Mouse (Mus musculus) liver, embryonic 16.5 days (tissue): ENCODE measurements around the gene Slc7a3. TPM values are rescaled to one million over a fixed set of nuclear protein-coding genes. Genes with fewer than 3 reads are reported as not detected.

Source experiments
- ATAC-seq: fragments of 200-750 bp; cut with Nextera tagmentation; 2 replicates; pipeline ENCODE4 v1.8.0; 2017; ENCODE audit warnings: low read depth, mild to moderate bottlenecking, moderate number of reproducible peaks, moderate library complexity
- H3K27ac ChIP-seq: fragments of 300-500 bp; sonication (generic); 2 replicates; pipeline ENCODE4 v1.5.1; 2014; ENCODE audit warnings: mild to moderate bottlenecking, low read length
- H3K27me3 ChIP-seq: fragments of 300-500 bp; sonication (generic); 2 replicates; pipeline ENCODE4 v1.6.1; 2014; ENCODE audit warnings: low read depth, low read length, mixed read lengths; ENCODE audit not compliant: control insufficient read depth, insufficient read depth
- H3K36me3 ChIP-seq: fragments of 300-500 bp; sonication (generic); 2 replicates; pipeline ENCODE4 v1.6.1; 2014; ENCODE audit warnings: mild to moderate bottlenecking; ENCODE audit not compliant: control insufficient read depth, insufficient read depth
- H3K4me1 ChIP-seq: fragments of 300-500 bp; sonication (generic); 2 replicates; pipeline ENCODE4 v1.6.1; 2014; ENCODE audit warnings: low read depth, low read length, mixed read lengths; ENCODE audit not compliant: control insufficient read depth
- H3K4me2 ChIP-seq: fragments of 300-500 bp; sonication (generic); 2 replicates; pipeline ENCODE4 v1.6.1; 2014; ENCODE audit warnings: low read depth, low read length, mixed read lengths
- H3K4me3 ChIP-seq: fragments of 300-500 bp; sonication (generic); 2 replicates; pipeline ENCODE4 v1.5.1; 2014; ENCODE audit warnings: low read depth, mild to moderate bottlenecking, low read length
- H3K9ac ChIP-seq: fragments of 300-500 bp; sonication (generic); 2 replicates; pipeline ENCODE4 v1.6.1; 2014; ENCODE audit warnings: low read depth, low read length
- H3K9me3 ChIP-seq: fragments of 300-500 bp; sonication (generic); replicated peaks from 2 replicates; pipeline ENCODE4 v1.6.1; 2016; ENCODE audit warnings: low read length; ENCODE audit not compliant: control insufficient read depth
- WGBS: fragments of 180-500 bp; shearing (Covaris S2); extraction: QIAGEN DNeasy Blood & Tissue Kit; methylation state at CpG from one replicate; pipeline ENCODE4 v1.1.7; 2014; ENCODE audit not compliant: insufficient replicate concordance; 5-methylcytosine and 5-hydroxymethylcytosine counted together
- polyA plus RNA-seq: library from polyadenylated mRNA; unstranded; fragments of >200 nt; fragmentation: Nextera tagmentation; extraction: Ambion mirVana; gene quantifications from 2 replicates; pipeline ENCODE4 v1.2.1, GENCODE M21; 2015

Gene Slc7a3
- polyA plus RNA-seq, 1 experiment from 2014 or later: 0.19 TPM

DNA sequence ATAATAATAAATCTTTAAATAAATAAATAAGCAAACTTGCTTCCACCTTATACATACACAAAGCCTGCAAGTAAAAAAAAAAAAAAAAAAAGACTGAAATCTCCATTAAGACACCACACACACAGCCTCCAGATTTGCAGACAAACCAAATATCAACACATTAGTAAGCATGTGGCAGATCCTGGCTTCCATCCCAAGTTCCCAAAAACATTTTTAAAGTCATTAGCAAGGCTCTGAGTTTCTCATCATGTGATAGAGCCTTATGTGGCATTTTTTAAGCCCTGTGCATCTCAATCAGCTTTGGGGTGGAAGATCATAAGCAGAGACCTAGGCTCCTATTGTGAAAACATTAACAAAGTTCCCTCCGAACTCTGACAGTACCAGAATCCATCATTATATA is 20.6 kb downstream of the Slc7a3 start:
- WGBS: 50% methylated on average over 1 of the region's 1 CpGs
- ATAC-seq: no peak

DNA sequence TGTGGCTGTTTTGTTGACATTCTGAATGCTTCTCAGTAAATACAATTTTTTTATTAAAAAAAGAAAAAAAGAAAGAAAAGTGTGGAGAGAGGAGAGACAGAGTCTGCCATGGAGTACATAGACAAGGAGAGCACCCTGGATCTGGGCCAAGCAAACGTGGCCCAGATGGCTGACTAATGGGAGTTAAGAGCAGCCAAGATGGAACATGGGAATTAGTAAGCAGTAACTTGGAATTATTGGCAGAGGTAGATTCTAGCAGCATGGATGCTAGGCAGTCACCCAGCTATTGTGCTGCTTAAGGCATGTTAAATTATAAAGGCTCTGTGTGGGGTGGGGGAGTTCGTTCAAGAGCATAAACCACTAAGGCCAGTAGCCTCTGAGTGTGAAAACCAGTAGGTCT is 22.3 kb downstream of the Slc7a3 start:
- Histone ChIP-seq H3K9ac (no peak overlapping the region), H3K27me3 (no peaks in the 10 kb centered on the region), H3K9me3 (no peaks in the 10 kb centered on the region), H3K27ac (no peak overlapping the region), H3K4me1 (no peaks in the 10 kb centered on the region), H3K4me3 (no peak overlapping the region), H3K36me3 (no peaks in the 10 kb centered on the region), H3K4me2 (no peak overlapping the region)
- no peak for ATAC-seq
- 42% methylated on average over 2 of the region's 2 CpGs for WGBS

More for the DNA sequence above, 20.6 kb downstream of the Slc7a3 start:
- Histone ChIP-seq H3K36me3 (no peaks in the 10 kb centered on the region), H3K4me1 (no peaks in the 10 kb centered on the region), H3K27ac (no peak overlapping the region), H3K27me3 (no peaks in the 10 kb centered on the region), H3K4me3 (no peak overlapping the region), H3K9me3 (no peaks in the 10 kb centered on the region), H3K4me2 (no peak overlapping the region), H3K9ac (no peak overlapping the region)

DNA sequence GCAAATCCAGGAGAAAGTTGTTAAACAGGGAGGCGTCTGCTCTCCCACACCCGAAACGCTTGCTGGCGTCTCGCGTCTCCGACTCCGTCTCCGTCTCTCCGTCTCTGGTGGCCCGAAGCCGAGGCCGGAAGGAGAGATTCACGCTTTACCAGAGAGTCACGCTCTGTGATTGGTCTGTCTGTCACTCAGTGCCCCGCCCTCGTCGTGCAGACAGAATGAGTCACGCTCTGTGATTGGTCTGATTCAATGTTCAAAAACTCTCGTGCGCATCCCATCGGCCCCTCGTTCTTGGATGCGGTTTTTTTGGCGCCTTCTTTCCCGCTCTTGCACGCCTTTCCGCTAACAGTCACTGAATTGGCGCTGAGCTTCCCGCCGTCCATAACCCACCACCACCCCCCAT is 26.3 kb downstream of the Slc7a3 start, which contains the start of gene Tex11:
Tex11 (minus strand) TSS at position 127 of the 400 bp plus-strand sequence.
- no peaks in the 10 kb centered on the region for H3K4me1 ChIP-seq
- no peaks in the 10 kb centered on the region for H3K36me3 ChIP-seq
- H3K27me3 ChIP-seq: no peaks in the 10 kb centered on the region
- H3K4me3 ChIP-seq: no peak within 1 kb of the TSS
- 73% methylated on average over 31 of the region's 31 CpGs for WGBS
- no peak within 1 kb of the TSS for H3K4me2 ChIP-seq
- no peak for ATAC-seq
- H3K9ac ChIP-seq: no peak within 1 kb of the TSS
- H3K9me3 ChIP-seq: no peaks in the 10 kb centered on the region
- no peak within 1 kb of the TSS for H3K27ac ChIP-seq

Other genes starting within 250 kb of the Slc7a3 start
- not detected in 2 replicates for gene Tex11, start 26.4 kb downstream of the Slc7a3 start, polyA plus RNA-seq
- 18.7 and 19.4 TPM in 2 replicates for gene Snx12, start 136.5 kb upstream of the Slc7a3 start, polyA plus RNA-seq
- 1.2 and 1.7 TPM in 2 replicates for gene Foxo4, start 168.5 kb upstream of the Slc7a3 start, polyA plus RNA-seq
- gene Gm614, start 178.0 kb upstream of the Slc7a3 start, polyA plus RNA-seq: not detected in 2 replicates
- 7.3 and 8.2 TPM in 2 replicates for gene Il2rg, start 182.2 kb upstream of the Slc7a3 start, polyA plus RNA-seq
- not detected in 2 replicates for gene Gm20489, start 183.0 kb upstream of the Slc7a3 start, polyA plus RNA-seq
- 21.6 and 25.5 TPM in 2 replicates for gene Med12, start 188.0 kb upstream of the Slc7a3 start, polyA plus RNA-seq
- gene Nlgn3, start 213.1 kb upstream of the Slc7a3 start, polyA plus RNA-seq: 0.06 and 0.11 TPM in 2 replicates